Mouse (Mus musculus) hindbrain, postnatal 0 days (tissue): Measurements from ENCODE around the gene Kdm4b. TPM values are rescaled to one million over a fixed set of nuclear protein-coding genes. Genes with fewer than 3 reads are reported as not detected.

Experiments
- ATAC-seq: fragments of 200-750 bp; cut with Nextera tagmentation; 2 replicates; pipeline ENCODE4 v1.8.0; 2017; ENCODE audit warnings: mild to moderate bottlenecking, moderate TSS enrichment, moderate library complexity
- DNase-seq: peaks from one replicate; pipeline ENCODE4 v3.0.0-alpha.2; 2015; ENCODE audit warnings: low spot score
- H3K27ac ChIP-seq: fragments of 300-500 bp; sonication (generic); 2 replicates; pipeline ENCODE4 v1.5.1; 2014; ENCODE audit warnings: mild to moderate bottlenecking
- H3K27me3 ChIP-seq: fragments of 300-500 bp; sonication (generic); 2 replicates; pipeline ENCODE4 v1.6.1; 2014; ENCODE audit warnings: low read length, mixed read lengths; ENCODE audit not compliant: insufficient read depth
- H3K36me3 ChIP-seq: fragments of 300-500 bp; sonication (generic); 2 replicates; pipeline ENCODE4 v1.6.1; 2014; ENCODE audit warnings: low read length, mixed read lengths; ENCODE audit not compliant: insufficient read depth
- H3K4me1 ChIP-seq: fragments of 300-500 bp; sonication (generic); 2 replicates; pipeline ENCODE4 v1.6.1; 2014; ENCODE audit warnings: antibody characterized with exemption, low read length, mixed read lengths; ENCODE audit not compliant: insufficient read depth
- H3K4me2 ChIP-seq: fragments of 300-500 bp; sonication (generic); 2 replicates; pipeline ENCODE4 v1.6.1; 2014; ENCODE audit warnings: low read depth, mild to moderate bottlenecking, low read length, moderate library complexity, mixed read lengths
- H3K4me3 ChIP-seq: fragments of 300-500 bp; sonication (generic); 2 replicates; pipeline ENCODE4 v1.5.1; 2014; ENCODE audit warnings: low read length
- H3K9ac ChIP-seq: fragments of 300-500 bp; sonication (generic); replicated peaks from 2 replicates; pipeline ENCODE4 v1.6.1; 2014; ENCODE audit warnings: mild to moderate bottlenecking, low read length, moderate library complexity, mixed read lengths
- H3K9me3 ChIP-seq: fragments of 300-500 bp; sonication (generic); 2 replicates; pipeline ENCODE4 v1.6.1; 2016; ENCODE audit warnings: low read length, mixed read lengths
- CTCF ChIP-seq: IDR thresholded peaks from 2 replicates; pipeline ENCODE4 v1.5.1; 2016; ENCODE audit warnings: antibody characterized with exemption, control low read depth, low read depth
- WGBS: fragments of 180-500 bp; shearing (Covaris S2); extraction: QIAGEN DNeasy Blood & Tissue Kit; methylation state at CpG from one replicate; pipeline ENCODE4 v1.1.7; 2014; 5-methylcytosine and 5-hydroxymethylcytosine counted together
- polyA plus RNA-seq: library from polyadenylated mRNA; unstranded; fragments of >200 nt; fragmentation: Nextera tagmentation; extraction: Ambion mirVana; gene quantifications from 2 replicates; pipeline ENCODE4 v1.2.1, GENCODE M21; 2015
- total RNA-seq: library from RNA; depleted of rRNA; stranded (reverse); fragments of >200 nt; gene quantifications from 2 replicates; pipeline ENCODE4 v1.2.3, GENCODE M21; 2014

Kdm4b gene
- total and polyA plus RNA-seq, 2 experiments from 2014 or later = 42.5 to 144 TPM

- no peaks in the 10 kb centered on the region for H3K36me3 ChIP-seq
- no peaks in the 10 kb centered on the region for H3K9me3 ChIP-seq
- no peak overlapping the region for H3K4me2 ChIP-seq
- peak; percentile 59 for TF ChIP-seq CTCF
- H3K4me3 ChIP-seq = no peak overlapping the region
- 52% methylated on average over 4 of the region's 4 CpGs for WGBS
- H3K9ac ChIP-seq = no peak overlapping the region
- DNase-seq (no peak), ATAC-seq (no peak)
- no peak overlapping the region for H3K27ac ChIP-seq
- H3K4me1 ChIP-seq = peaks cover 8% of the 10 kb centered on the region; the same call in 1 of the 2 replicates
- no peaks in the 10 kb centered on the region for H3K27me3 ChIP-seq
These were observed 13.0 kb downstream of the Kdm4b start for GRCm38 (mm10) chr17:56338909-56339308.

- no peaks in the 10 kb centered on the region for H3K9me3 ChIP-seq
- no peak overlapping the region for H3K27ac ChIP-seq
- H3K9ac ChIP-seq = no peak overlapping the region
- H3K4me1 ChIP-seq = peaks cover 8% of the 10 kb centered on the region; the same call in 1 of the 2 replicates
- H3K4me2 ChIP-seq = no peak overlapping the region
- H3K27me3 ChIP-seq = no peaks in the 10 kb centered on the region
- ATAC-seq (no peak), DNase-seq (no peak)
- no peak overlapping the region for H3K4me3 ChIP-seq
- no peaks in the 10 kb centered on the region for H3K36me3 ChIP-seq
- no peak for TF ChIP-seq CTCF
These were observed 14.9 kb downstream of the Kdm4b start for GRCm38 (mm10) chr17:56340717-56341116.

GRCm38 (mm10) chr17:56343466-56343865, 17.6 kb downstream of the Kdm4b start:
- 72% methylated on average over 3 of the region's 3 CpGs for WGBS
- Histone ChIP-seq H3K36me3 (no peaks in the 10 kb centered on the region), H3K27me3 (no peaks in the 10 kb centered on the region), H3K9me3 (no peaks in the 10 kb centered on the region), H3K4me2 (no peak overlapping the region), H3K4me3 (no peak overlapping the region), H3K9ac (no peak overlapping the region), H3K4me1 (peaks cover 8% of the 10 kb centered on the region; the same call in 1 of the 2 replicates), H3K27ac (no peak overlapping the region)
- TF ChIP-seq CTCF = no peak
- no peak for DNase-seq
- no peak for ATAC-seq

DNA sequence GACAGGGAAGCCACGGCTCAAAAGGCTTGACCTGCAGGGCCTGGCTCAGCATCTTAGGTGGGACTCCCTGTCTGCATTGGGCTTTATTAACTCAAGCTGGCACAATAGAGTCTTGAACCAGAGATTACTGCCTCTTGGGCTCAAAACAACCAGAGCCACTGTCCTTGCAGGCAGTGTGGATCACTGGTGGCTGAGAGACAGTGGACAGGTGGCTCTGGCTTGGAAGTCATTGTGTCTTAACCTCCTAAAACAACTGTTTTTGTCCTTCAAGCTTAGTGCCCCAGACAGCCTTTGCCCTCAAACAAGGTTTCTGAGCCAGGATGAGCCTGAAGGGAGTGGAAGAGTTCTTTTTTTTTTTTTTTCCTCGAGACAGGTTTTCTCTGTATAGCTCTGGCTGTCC, 19.5 kb downstream of the Kdm4b start:
- DNase-seq = no peak
- Histone ChIP-seq H3K4me2 (no peak overlapping the region), H3K4me1 (peaks cover 8% of the 10 kb centered on the region; the same call in 1 of the 2 replicates), H3K4me3 (no peak overlapping the region), H3K9me3 (no peaks in the 10 kb centered on the region), H3K27ac (no peak overlapping the region), H3K27me3 (no peaks in the 10 kb centered on the region), H3K36me3 (no peaks in the 10 kb centered on the region), H3K9ac (no peak overlapping the region)
- no peak for TF ChIP-seq CTCF
- 75% methylated on average over 2 of the region's 2 CpGs for WGBS
- ATAC-seq = no peak

DNA sequence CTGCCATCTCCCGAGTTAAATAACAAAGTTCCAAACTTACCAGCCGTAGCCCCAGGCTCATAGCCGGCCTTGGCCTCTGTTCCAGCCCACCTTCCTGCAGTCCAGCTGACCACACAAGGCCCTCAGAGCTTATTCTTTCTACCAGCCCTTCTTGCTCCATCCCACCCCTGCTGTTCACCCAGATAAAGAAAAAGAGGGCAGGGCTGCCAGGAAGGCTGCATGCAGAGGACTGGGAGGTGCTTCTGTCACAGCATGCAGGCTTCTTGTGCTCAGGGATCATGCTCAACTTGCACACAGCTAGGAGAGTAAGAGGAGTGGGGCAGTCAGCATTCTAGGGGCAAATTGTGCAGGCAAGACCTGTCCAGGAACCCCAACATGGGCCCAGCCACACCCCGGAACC, 22.3 kb downstream of the Kdm4b start:
- H3K9ac ChIP-seq = no peak overlapping the region
- H3K27me3 ChIP-seq = no peaks in the 10 kb centered on the region
- no peak for ATAC-seq
- H3K4me2 ChIP-seq = no peak overlapping the region
- no peak for DNase-seq
- peaks cover 2% of the 10 kb centered on the region; the same call in 1 of the 2 replicates for H3K36me3 ChIP-seq
- TF ChIP-seq CTCF = no peak
- no peak overlapping the region for H3K27ac ChIP-seq
- no peaks in the 10 kb centered on the region for H3K4me1 ChIP-seq
- 53% methylated on average over 4 of the region's 4 CpGs for WGBS
- H3K9me3 ChIP-seq = no peaks in the 10 kb centered on the region
- H3K4me3 ChIP-seq = no peak overlapping the region

GRCm38 (mm10) chr17:56348586-56348985, 22.7 kb downstream of the Kdm4b start:
- Histone ChIP-seq H3K36me3 (peaks cover 5% of the 10 kb centered on the region; the same call in 1 of the 2 replicates), H3K9ac (no peak overlapping the region), H3K4me2 (no peak overlapping the region), H3K4me3 (no peak overlapping the region), H3K27ac (no peak overlapping the region), H3K27me3 (no peaks in the 10 kb centered on the region), H3K9me3 (no peaks in the 10 kb centered on the region), H3K4me1 (no peaks in the 10 kb centered on the region)
- TF ChIP-seq CTCF = no peak
- ATAC-seq (no peak), DNase-seq (no peak)

DNA sequence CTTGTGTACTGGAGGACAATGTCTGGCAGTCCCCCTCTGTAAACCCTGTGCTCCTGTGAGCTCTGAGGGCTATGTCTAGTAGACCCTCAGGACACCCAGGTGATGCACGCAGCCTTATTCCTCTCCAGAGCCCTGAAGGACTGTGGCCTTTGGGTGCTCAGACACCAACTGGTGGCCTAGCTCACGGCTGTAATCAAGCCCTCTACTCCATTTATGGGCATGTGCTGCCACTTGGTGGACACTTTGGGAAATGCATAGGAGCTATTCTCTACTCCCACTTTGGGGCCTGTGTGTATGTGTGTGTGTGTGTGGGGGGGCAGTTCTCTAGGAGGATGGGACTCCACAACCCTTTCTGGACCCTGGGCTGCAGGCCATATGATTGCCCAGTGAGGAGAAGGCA, 24.8 kb downstream of the Kdm4b start:
- H3K4me2 ChIP-seq = no peak overlapping the region
- no peaks in the 10 kb centered on the region for H3K9me3 ChIP-seq
- no peaks in the 10 kb centered on the region for H3K27me3 ChIP-seq
- DNase-seq = peak; percentile 84
- peaks cover 18% of the 10 kb centered on the region; the same call in 1 of the 2 replicates for H3K36me3 ChIP-seq
- TF ChIP-seq CTCF = peak; percentile 92
- H3K9ac ChIP-seq = no peak overlapping the region
- H3K4me3 ChIP-seq = no peak overlapping the region
- peak; percentile 77 for ATAC-seq
- no peak overlapping the region for H3K27ac ChIP-seq
- 33% methylated on average over 2 of the region's 2 CpGs for WGBS
- no peaks in the 10 kb centered on the region for H3K4me1 ChIP-seq
